ENCODE assay signal across 28 mouse cellular contexts in the genomic region with DNA sequence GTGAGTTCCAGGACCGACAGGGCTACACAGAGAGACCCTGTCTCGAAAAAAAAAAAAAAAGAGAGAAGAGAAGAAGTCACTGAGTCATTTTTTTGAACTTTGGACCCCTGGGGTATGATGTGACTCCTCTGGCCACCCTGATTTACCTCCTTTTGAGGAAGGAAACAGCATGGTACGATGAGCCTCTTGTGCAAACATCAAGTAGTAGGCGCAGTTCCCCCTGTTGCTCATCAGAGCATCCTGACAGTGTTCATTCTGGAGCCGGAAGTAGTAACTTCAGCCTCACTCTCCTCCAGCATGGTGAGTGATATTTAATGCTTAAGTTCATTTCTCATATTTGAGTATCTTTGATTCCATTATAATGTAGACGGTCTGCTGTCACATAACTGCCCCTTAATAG.
DNase-seq lines count a peak whose midpoint lies in the region; ATAC-seq and TF ChIP-seq lines count a peak whose summit lies in the region.
"Had no signal": no experiment of that assay in that cellular context is flagged by ENCODE, and none has a peak within 500 bp of the region (broad histone marks: within the 10 kb centered on the region; RNA-seq: fewer than 3 reads in every experiment).

No protein-coding gene starts in this region.

- no peak overlapping the region for H3K9ac ChIP-seq in intestine, embryonic 16.5 days (ENCODE audit: low read depth, low read length)
- H3K9ac ChIP-seq: forebrain, embryonic 12.5 days; forebrain, postnatal 0 days; hindbrain, embryonic 12.5 days; kidney, embryonic 15.5 days; limb, embryonic 12.5 days; liver, embryonic 15.5 days; neural tube, embryonic 13.5 days had no signal

- no peaks in the 10 kb centered on the region for H3K36me3 ChIP-seq in intestine, embryonic 16.5 days (ENCODE audit: control insufficient read depth, insufficient read depth, low read length)
- H3K36me3 ChIP-seq: forebrain, embryonic 12.5 days; G1E; hindbrain, embryonic 12.5 days; limb, embryonic 12.5 days; liver, embryonic 15.5 days had no signal

- H3K4me2 ChIP-seq in intestine, embryonic 16.5 days (ENCODE audit: low read depth, low read length), result no peak overlapping the region
- H3K4me2 ChIP-seq: forebrain, embryonic 12.5 days; hindbrain, embryonic 12.5 days; kidney, embryonic 15.5 days; limb, embryonic 12.5 days; liver, embryonic 15.5 days; neural tube, embryonic 13.5 days had no signal

- H3K27me3 ChIP-seq in intestine, embryonic 16.5 days (replicated peaks; ENCODE audit: control insufficient read depth, insufficient read depth, low read length), result no peaks in the 10 kb centered on the region
- H3K27me3 ChIP-seq: forebrain, embryonic 12.5 days; hindbrain, embryonic 12.5 days; kidney, embryonic 15.5 days; limb, embryonic 12.5 days; liver, embryonic 15.5 days; neural tube, embryonic 13.5 days had no signal

- H3K4me1 ChIP-seq in lung, adult 2 months (ENCODE audit: control insufficient read depth, insufficient read depth, low read length), result peaks cover 10% of the 10 kb centered on the region
- H3K4me1 ChIP-seq in intestine, embryonic 16.5 days (ENCODE audit: control insufficient read depth, insufficient read depth, low read length), result peaks cover 15% of the 10 kb centered on the region

- H3K27ac ChIP-seq in intestine, embryonic 16.5 days (ENCODE audit: low read length), result no peak overlapping the region
- H3K27ac ChIP-seq: forebrain, embryonic 12.5 days; hindbrain, embryonic 12.5 days; kidney, embryonic 15.5 days; layer of hippocampus, adult 2 months; left cerebral cortex, adult 2 months; limb, embryonic 12.5 days; liver, embryonic 15.5 days; neural tube, embryonic 13.5 days; stomach, postnatal 0 days had no signal

- no peak overlapping the region for H3K4me3 ChIP-seq in lung, adult 2 months (replicated peaks; ENCODE audit: extremely low read depth, low read depth, low read length)
- H3K4me3 ChIP-seq in intestine, embryonic 16.5 days (ENCODE audit: low read length), result no peak overlapping the region
- H3K4me3 ChIP-seq: erythroblast, embryonic 14.5 days; forebrain, embryonic 12.5 days; hindbrain, embryonic 12.5 days; kidney, embryonic 15.5 days; layer of hippocampus, adult 2 months; left cerebral cortex, adult 2 months; limb, embryonic 12.5 days; liver, embryonic 15.5 days; neural tube, embryonic 13.5 days had no signal

- TF ChIP-seq POLR2A in lung, adult 2 months (IDR thresholded peaks at IDR 0.05; ENCODE audit: borderline replicate concordance, extremely low read depth, low read depth, low read length), result no peak

- DNase-seq in lung, postnatal 36 days, result peak; percentile 47
- DNase-seq in lung, adult 2 months, result no peak
- DNase-seq in right cerebral cortex, postnatal 4 days, result no peak
- DNase-seq in adipocyte (ENCODE audit: low spot score), result no peak
- DNase-seq: adrenal gland, postnatal 10 days; cerebellum, adult 11 months; cerebellum, adult 9-10 months; forebrain, postnatal 0 days; heart, postnatal 14 days; kidney, adult 18-20 months; lung, postnatal 10 days; thymus, adult 18-20 months; thymus, postnatal 25 days had no signal

- ATAC-seq in common myeloid progenitor, adult 5-6 weeks (replicated peaks; ENCODE audit: low read depth, poor library complexity, severe bottlenecking), result peak; percentile 58
- peak; percentile 64 for ATAC-seq in megakaryocyte progenitor cell, adult 5-6 weeks (replicated peaks; ENCODE audit: poor library complexity)
- no peak for ATAC-seq in intestine, embryonic 16.5 days
- ATAC-seq: forebrain, postnatal 0 days; midbrain, embryonic 16.5 days had no signal

- H3K9me3 ChIP-seq in intestine, embryonic 16.5 days (ENCODE audit: control insufficient read depth, low read length), result no peaks in the 10 kb centered on the region
- H3K9me3 ChIP-seq: forebrain, embryonic 12.5 days; G1E; hindbrain, embryonic 12.5 days; kidney, embryonic 15.5 days; limb, embryonic 12.5 days; liver, embryonic 15.5 days; neural tube, embryonic 13.5 days had no signal

- WGBS in lung, adult 2 months, result 83% methylated on average over 6 of the region's 6 CpGs
- 85% methylated on average over 6 of the region's 6 CpGs for WGBS in intestine, embryonic 16.5 days

- TF ChIP-seq CTCF in lung, adult 2 months (IDR thresholded peaks at IDR 0.05; ENCODE audit: insufficient read depth, low read length), result no peak
